Mouse (Mus musculus) lung, embryonic 14.5 days (tissue): ENCODE measurements around the gene Adam30. TPM values are rescaled to one million over a fixed set of nuclear protein-coding genes. Genes with fewer than 3 reads are reported as not detected.
"Not testable (repeated sequence)": the region's sequence is repeated elsewhere in the genome, so short reads cannot be mapped to it uniquely, and the experiment has no call there.

Experiments used
- ATAC-seq: fragments of 200-750 bp; cut with Nextera tagmentation; 2 replicates; pipeline ENCODE4 v1.8.0; 2017; ENCODE audit warnings: mild to moderate bottlenecking, moderate TSS enrichment, moderate library complexity; ENCODE audit not compliant: insufficient read depth
- DNase-seq: peaks from one replicate; pipeline ENCODE4 v3.0.0-alpha.2; 2015
- H3K27ac ChIP-seq: fragments of 300-500 bp; sonication (generic); 2 replicates; pipeline ENCODE4 v1.5.1; 2014; ENCODE audit warnings: low read depth, mild to moderate bottlenecking, moderate library complexity
- H3K27me3 ChIP-seq: fragments of 300-500 bp; sonication (generic); 2 replicates; pipeline ENCODE4 v1.6.1; 2014; ENCODE audit warnings: low read length, control low read depth; ENCODE audit not compliant: insufficient read depth
- H3K36me3 ChIP-seq: fragments of 300-500 bp; sonication (generic); 2 replicates; pipeline ENCODE4 v1.6.1; 2014; ENCODE audit warnings: control low read depth; ENCODE audit not compliant: insufficient read depth
- H3K4me1 ChIP-seq: fragments of 300-500 bp; sonication (generic); 2 replicates; pipeline ENCODE4 v1.6.1; 2014; ENCODE audit warnings: antibody characterized with exemption, control low read depth; ENCODE audit not compliant: insufficient read depth
- H3K4me2 ChIP-seq: fragments of 300-500 bp; sonication (generic); 2 replicates; pipeline ENCODE4 v1.6.1; 2014; ENCODE audit warnings: mild to moderate bottlenecking
- H3K4me3 ChIP-seq: fragments of 300-500 bp; sonication (generic); 2 replicates; pipeline ENCODE4 v1.5.1; 2014; ENCODE audit warnings: low read depth, low read length
- H3K9ac ChIP-seq: fragments of 300-500 bp; sonication (generic); 2 replicates; pipeline ENCODE4 v1.6.1; 2014
- H3K9me3 ChIP-seq: fragments of 300-500 bp; sonication (generic); 2 replicates; pipeline ENCODE4 v1.6.1; 2016; ENCODE audit warnings: low read depth, low read length, control low read depth
- CTCF ChIP-seq: IDR thresholded peaks from 2 replicates; pipeline ENCODE4 v1.5.1; 2016; ENCODE audit warnings: antibody characterized with exemption, low read depth
- WGBS: fragments of 180-500 bp; shearing (Covaris S2); extraction: QIAGEN DNeasy Blood & Tissue Kit; methylation state at CpG from one replicate; pipeline ENCODE4 v1.1.7; 2014; 5-methylcytosine and 5-hydroxymethylcytosine counted together
- polyA plus RNA-seq: library from polyadenylated mRNA; unstranded; fragments of >200 nt; fragmentation: Nextera tagmentation; extraction: Ambion mirVana; gene quantifications from 2 replicates; pipeline ENCODE4 v1.2.1, GENCODE M21; 2014

Adam30 gene
- not detected in 2 replicates for polyA plus RNA-seq

- DNase-seq (no peak), ATAC-seq (no peak)
- no peaks in the 10 kb centered on the region for H3K36me3 ChIP-seq
- no peak within 1 kb of the TSS for H3K4me3 ChIP-seq
- WGBS = 78% methylated on average over 17 of the region's 17 CpGs
- no peak within 1 kb of the TSS for H3K27ac ChIP-seq
- H3K9me3 ChIP-seq = no peaks in the 10 kb centered on the region
- TF ChIP-seq CTCF = no peak
- no peaks in the 10 kb centered on the region for H3K27me3 ChIP-seq
- H3K4me2 ChIP-seq = no peak within 1 kb of the TSS
- H3K9ac ChIP-seq = no peak within 1 kb of the TSS
- no peaks in the 10 kb centered on the region for H3K4me1 ChIP-seq
These were observed at the start of gene Adam30 for GRCm38 (mm10) chr3:98160330-98160729. Gene Adam30, plus strand, starts transcription at chr3:98160630.

- Histone ChIP-seq H3K27me3 (no peaks in the 10 kb centered on the region), H3K4me1 (no peaks in the 10 kb centered on the region), H3K9me3 (no peaks in the 10 kb centered on the region), H3K27ac (no peak overlapping the region), H3K4me2 (no peak overlapping the region), H3K9ac (no peak overlapping the region), H3K4me3 (no peak overlapping the region), H3K36me3 (peaks cover 86% of the 10 kb centered on the region)
- 86% methylated on average over 3 of the region's 3 CpGs for WGBS
- DNase-seq = no peak
- no peak for ATAC-seq
- TF ChIP-seq CTCF = no peak
These were observed 42.2 kb upstream of the Adam30 start for GRCm38 (mm10) chr3:98118252-98118651.

- Histone ChIP-seq H3K4me3 (no peak overlapping the region), H3K4me2 (no peak overlapping the region), H3K9ac (no peak overlapping the region), H3K36me3 (peaks cover 86% of the 10 kb centered on the region), H3K4me1 (no peaks in the 10 kb centered on the region), H3K9me3 (no peaks in the 10 kb centered on the region), H3K27ac (no peak overlapping the region), H3K27me3 (no peaks in the 10 kb centered on the region)
- 74% methylated on average over 6 of the region's 6 CpGs for WGBS
- DNase-seq (no peak), ATAC-seq (no peak)
- TF ChIP-seq CTCF = no peak
These were observed 41.1 kb upstream of the Adam30 start for GRCm38 (mm10) chr3:98119338-98119737.

DNA sequence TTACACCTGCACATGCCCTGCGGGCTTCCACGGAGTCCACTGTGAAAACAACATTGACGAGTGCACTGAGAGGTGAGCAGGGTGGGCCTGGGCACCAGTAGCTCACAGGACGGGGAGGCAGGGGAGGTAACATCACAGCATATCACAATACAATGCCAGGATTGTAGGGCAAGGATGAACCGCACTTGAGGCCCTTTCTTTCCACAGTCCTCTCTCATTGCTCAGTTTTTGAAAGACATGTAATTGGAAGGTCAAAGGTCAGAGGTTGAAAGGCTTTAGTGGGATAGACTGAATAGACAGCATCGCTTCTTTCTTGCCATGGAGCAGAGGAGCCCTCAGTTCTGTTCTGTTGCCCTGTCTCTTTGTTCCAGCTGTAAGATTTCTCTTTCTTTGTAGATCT, 39.5 kb upstream of the Adam30 start:
- H3K27ac ChIP-seq = no peak overlapping the region
- WGBS = 65% methylated on average over 6 of the region's 6 CpGs
- ATAC-seq = no peak

GRCm38 (mm10) chr3:98127775-98128174, 32.7 kb upstream of the Adam30 start:
- Histone ChIP-seq H3K4me2 (no peak overlapping the region), H3K4me1 (no peaks in the 10 kb centered on the region), H3K9ac (no peak overlapping the region), H3K27me3 (no peaks in the 10 kb centered on the region), H3K9me3 (no peaks in the 10 kb centered on the region), H3K36me3 (peaks cover 92% of the 10 kb centered on the region), H3K4me3 (no peak overlapping the region), H3K27ac (no peak overlapping the region)
- no peak for DNase-seq
- WGBS = 90% methylated on average over 2 of the region's 2 CpGs
- no peak for TF ChIP-seq CTCF
- ATAC-seq = no peak

More for the DNA sequence above, 39.5 kb upstream of the Adam30 start:
- no peak for TF ChIP-seq CTCF
- no peaks in the 10 kb centered on the region for H3K9me3 ChIP-seq
- peaks cover 89% of the 10 kb centered on the region for H3K36me3 ChIP-seq
- no peak overlapping the region for H3K4me3 ChIP-seq
- no peak overlapping the region for H3K9ac ChIP-seq
- no peaks in the 10 kb centered on the region for H3K27me3 ChIP-seq
- no peak overlapping the region for H3K4me2 ChIP-seq
- no peak for DNase-seq
- H3K4me1 ChIP-seq = no peaks in the 10 kb centered on the region

GRCm38 (mm10) chr3:98128716-98129115, 31.7 kb upstream of the Adam30 start:
- Histone ChIP-seq H3K4me3 (no peak overlapping the region), H3K27me3 (no peaks in the 10 kb centered on the region), H3K9me3 (no peaks in the 10 kb centered on the region), H3K4me1 (no peaks in the 10 kb centered on the region), H3K27ac (no peak overlapping the region), H3K36me3 (peaks cover 92% of the 10 kb centered on the region), H3K9ac (no peak overlapping the region), H3K4me2 (no peak overlapping the region)
- ATAC-seq = no peak
- DNase-seq = no peak
- no peak for TF ChIP-seq CTCF
- WGBS = 64% methylated on average over 5 of the region's 5 CpGs

GRCm38 (mm10) chr3:98132140-98132539, 28.3 kb upstream of the Adam30 start:
- H3K4me1 ChIP-seq, H3K4me2 ChIP-seq, H3K4me3 ChIP-seq, DNase-seq, H3K9ac ChIP-seq, H3K9me3 ChIP-seq, H3K27me3 ChIP-seq, ATAC-seq, H3K27ac ChIP-seq: not testable (repeated sequence)
- WGBS = 94% methylated on average over 4 of the region's 4 CpGs
- peaks cover 89% of the 10 kb centered on the region for H3K36me3 ChIP-seq

GRCm38 (mm10) chr3:98132636-98133035, 27.8 kb upstream of the Adam30 start:
- Histone ChIP-seq H3K9me3 (no peaks in the 10 kb centered on the region), H3K27ac (no peak overlapping the region), H3K36me3 (peaks cover 91% of the 10 kb centered on the region), H3K9ac (no peak overlapping the region), H3K4me3 (no peak overlapping the region), H3K4me2 (no peak overlapping the region), H3K27me3 (no peaks in the 10 kb centered on the region), H3K4me1 (no peaks in the 10 kb centered on the region)
- DNase-seq = no peak
- 89% methylated on average over 8 of the region's 8 CpGs for WGBS
- ATAC-seq = no peak
- TF ChIP-seq CTCF = no peak
